Mouse (Mus musculus) liver, embryonic 12.5 days (tissue): ENCODE results near the gene Zfp82. TPM values are rescaled to one million over a fixed set of nuclear protein-coding genes. Genes with fewer than 3 reads are reported as not detected.
A peak's percentile ranks its signal among the peaks of the same experiment; 100 is the strongest.

Experiments
- ATAC-seq: fragments of 200-750 bp; cut with Nextera tagmentation; 2 replicates; pipeline ENCODE4 v1.8.0; 2017; ENCODE audit warnings: moderate number of reproducible peaks, mild to moderate bottlenecking, moderate library complexity
- H3K27ac ChIP-seq: fragments of 300-500 bp; sonication (generic); 2 replicates; pipeline ENCODE4 v1.5.1; 2016; ENCODE audit warnings: mild to moderate bottlenecking
- H3K27me3 ChIP-seq: fragments of 300-500 bp; sonication (generic); replicated peaks from 2 replicates; pipeline ENCODE4 v1.6.1; 2016; ENCODE audit warnings: mild to moderate bottlenecking, moderate library complexity
- H3K36me3 ChIP-seq: fragments of 300-500 bp; sonication (generic); 2 replicates; pipeline ENCODE4 v1.6.1; 2016; ENCODE audit warnings: mild to moderate bottlenecking, moderate library complexity
- H3K4me1 ChIP-seq: fragments of 300-500 bp; sonication (generic); 2 replicates; pipeline ENCODE4 v1.6.1; 2016
- H3K4me2 ChIP-seq: fragments of 300-500 bp; sonication (generic); 2 replicates; pipeline ENCODE4 v1.6.1; 2016; ENCODE audit warnings: mild to moderate bottlenecking, moderate library complexity
- H3K4me3 ChIP-seq: fragments of 300-500 bp; sonication (generic); 2 replicates; pipeline ENCODE4 v1.5.1; 2016; ENCODE audit warnings: mild to moderate bottlenecking, moderate library complexity
- H3K9ac ChIP-seq: fragments of 300-500 bp; sonication (generic); 2 replicates; pipeline ENCODE4 v1.6.1; 2016; ENCODE audit warnings: mild to moderate bottlenecking, moderate library complexity
- H3K9me3 ChIP-seq: fragments of 300-500 bp; sonication (generic); replicated peaks from 2 replicates; pipeline ENCODE4 v1.6.1; 2016; ENCODE audit warnings: mild to moderate bottlenecking, moderate library complexity
- WGBS: fragments of 180-500 bp; shearing (Covaris S2); methylation state at CpG from one replicate; pipeline ENCODE4 v1.1.7; 2016; ENCODE audit not compliant: insufficient replicate concordance; 5-methylcytosine and 5-hydroxymethylcytosine counted together
- polyA plus RNA-seq: library from polyadenylated mRNA; unstranded; fragments of >200 nt; fragmentation: Nextera tagmentation; extraction: Ambion mirVana; gene quantifications from 2 replicates; pipeline ENCODE4 v1.2.1, GENCODE M21; 2016

The Zfp82 gene
- polyA plus RNA-seq, 1 experiment from 2014 or later, result 1.8 TPM

DNA sequence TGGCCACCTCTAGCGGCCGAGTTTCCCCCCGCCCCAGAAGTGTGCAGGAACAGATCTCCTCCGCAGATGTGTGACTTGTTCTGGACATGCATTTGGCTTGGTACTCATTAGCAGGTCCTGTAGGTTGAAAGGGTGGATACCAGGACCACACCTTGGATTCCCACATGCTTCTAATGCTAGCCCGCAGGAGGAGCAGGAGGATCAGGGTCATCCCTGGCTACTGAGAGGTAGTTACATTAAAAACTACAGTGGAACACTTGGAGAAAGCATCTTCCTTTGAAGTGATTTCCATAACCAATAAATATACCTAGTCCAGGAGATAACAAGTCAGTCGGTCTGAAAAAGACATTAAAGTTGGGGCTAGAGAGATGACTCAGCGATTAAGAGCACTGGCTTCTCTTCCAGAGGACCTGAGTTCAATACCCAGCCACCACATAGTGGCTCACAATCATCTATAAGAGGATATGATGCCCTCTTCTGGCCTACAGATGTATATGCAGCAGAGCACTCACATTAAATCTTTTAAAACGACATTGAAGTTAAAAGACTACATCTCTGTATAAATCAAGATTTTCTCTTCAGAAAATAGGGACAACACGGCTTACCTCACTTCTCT is 18.4 kb upstream of the Zfp82 start:
- peak overlapping the region; percentile 78 for H3K27ac ChIP-seq
- H3K9ac ChIP-seq, result peak overlapping the region; percentile 76; the same call in 1 of the 2 replicates

DNA sequence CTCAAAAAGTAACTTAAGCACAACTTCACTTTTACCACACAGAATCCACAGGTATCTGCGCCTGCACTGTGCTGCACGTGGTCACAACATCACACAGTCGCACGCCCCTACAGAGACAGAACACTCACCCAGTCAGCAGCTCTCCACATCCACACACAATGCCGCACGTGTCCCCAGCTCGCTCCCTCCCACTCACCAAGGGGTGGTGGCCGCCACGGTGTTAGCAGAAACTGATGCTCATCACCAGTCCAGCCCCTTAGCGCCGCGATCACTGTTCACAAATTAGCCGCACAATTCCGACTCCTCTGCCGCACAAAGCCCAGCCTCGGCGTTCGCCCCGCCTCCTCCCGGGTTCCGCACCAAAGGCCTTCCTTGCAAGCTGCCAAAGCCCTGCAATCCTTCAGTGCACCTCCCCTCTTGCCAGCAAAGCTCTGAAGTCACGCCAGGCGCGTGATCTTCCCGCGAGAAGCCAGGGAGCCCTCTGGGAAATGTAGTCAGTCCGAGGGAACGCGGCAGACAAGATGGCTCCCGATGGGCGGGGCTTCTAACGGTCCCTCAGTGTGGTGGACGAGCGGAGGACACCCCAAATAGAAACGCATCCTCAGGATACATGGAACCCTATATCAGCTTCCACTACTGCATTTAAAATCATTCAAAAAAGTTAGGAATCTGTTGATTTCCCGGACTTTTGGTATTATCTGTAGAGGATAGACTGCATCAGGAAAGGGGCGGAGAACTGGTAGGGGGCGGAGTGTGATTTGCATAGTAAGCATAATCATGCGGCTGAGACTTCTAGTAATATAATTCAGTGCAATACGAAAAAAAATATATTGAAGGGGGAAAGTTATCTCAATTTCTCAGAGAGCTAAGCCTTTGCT is 17.6 kb upstream of the Zfp82 start, which contains the start of the genes Gm26920 and Zfp566:
Gene Gm26920 (minus strand): TSS at position 319 of the 878 bp plus-strand sequence.
Gene Zfp566 (minus strand): TSS at position 436 of the 878 bp plus-strand sequence.
- Histone ChIP-seq H3K4me2 (peak within 1 kb of the TSS; percentile 87), H3K27ac (peak within 1 kb of the TSS; percentile 78), H3K27me3 (no peaks in the 10 kb centered on the region), H3K9ac (peak within 1 kb of the TSS; percentile 76), H3K36me3 (peaks cover 17% of the 10 kb centered on the region), H3K4me1 (peaks cover 39% of the 10 kb centered on the region), H3K9me3 (no peaks in the 10 kb centered on the region), H3K4me3 (peak within 1 kb of the TSS; percentile 66)
- peak; percentile 93 for ATAC-seq
- WGBS, result under 1% methylated on average over 40 of the region's 40 CpGs

More for the DNA sequence above, 18.4 kb upstream of the Zfp82 start:
- Histone ChIP-seq H3K9me3 (no peaks in the 10 kb centered on the region), H3K4me1 (peaks cover 45% of the 10 kb centered on the region), H3K36me3 (peaks cover 10% of the 10 kb centered on the region), H3K27me3 (no peaks in the 10 kb centered on the region), H3K4me2 (peak overlapping the region; percentile 87), H3K4me3 (peak overlapping the region; percentile 66)
- WGBS, result 7% methylated on average over 9 of the region's 9 CpGs
- ATAC-seq, result no peak

DNA sequence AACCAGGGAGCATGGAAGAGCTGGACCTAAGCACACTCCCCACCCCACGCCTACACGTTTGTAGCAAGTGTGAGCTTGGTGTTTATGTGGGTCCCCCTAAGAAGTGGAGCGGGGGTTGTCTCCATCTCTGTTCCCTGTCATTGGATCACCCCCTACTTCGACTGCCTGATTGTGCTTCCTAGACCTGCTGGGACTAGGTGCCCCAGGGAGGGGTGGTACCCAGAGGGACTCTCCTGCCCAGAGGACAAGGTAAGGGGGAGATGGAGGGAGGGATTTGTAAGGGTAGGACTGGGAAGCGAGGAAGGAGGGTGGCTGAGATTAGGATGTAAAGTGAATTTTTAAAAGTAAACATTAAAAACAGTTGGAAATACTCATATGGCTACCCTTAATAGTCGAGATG is 16.7 kb upstream of the Zfp82 start:
- H3K4me2 ChIP-seq, result peak overlapping the region; percentile 87
- WGBS, result 19% methylated on average over 6 of the region's 6 CpGs
- no peaks in the 10 kb centered on the region for H3K27me3 ChIP-seq
- peak overlapping the region; percentile 76 for H3K9ac ChIP-seq
- H3K4me1 ChIP-seq, result peaks cover 38% of the 10 kb centered on the region
- no peaks in the 10 kb centered on the region for H3K9me3 ChIP-seq
- H3K36me3 ChIP-seq, result peaks cover 27% of the 10 kb centered on the region
- H3K27ac ChIP-seq, result no peak overlapping the region
- peak overlapping the region; percentile 66 for H3K4me3 ChIP-seq
- no peak for ATAC-seq

DNA sequence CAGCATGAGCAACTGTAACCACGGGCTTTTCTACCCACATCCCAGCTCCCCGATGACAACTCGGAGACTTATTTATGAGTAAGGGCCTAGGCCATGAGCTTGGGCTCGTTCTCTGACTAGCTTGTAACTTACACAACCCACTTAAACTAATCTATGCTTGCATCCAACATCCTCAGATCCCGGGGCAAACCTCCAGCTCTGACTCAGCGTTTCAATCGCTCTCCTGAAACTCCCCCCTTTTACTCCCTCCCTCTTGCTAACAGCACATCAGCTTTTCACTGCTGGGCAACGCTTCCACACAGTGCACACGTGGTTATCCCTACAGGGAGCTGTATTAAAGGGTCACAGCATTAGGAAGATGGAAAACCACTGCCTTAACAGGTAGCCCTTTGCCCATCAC is 13.8 kb upstream of the Zfp82 start:
- 76% methylated on average over 9 of the region's 9 CpGs for WGBS
- no peaks in the 10 kb centered on the region for H3K27me3 ChIP-seq
- no peak overlapping the region for H3K27ac ChIP-seq
- H3K4me1 ChIP-seq, result peaks cover 27% of the 10 kb centered on the region
- ATAC-seq, result no peak
- no peak overlapping the region for H3K4me2 ChIP-seq
- H3K9ac ChIP-seq, result no peak overlapping the region
- peaks cover 44% of the 10 kb centered on the region for H3K36me3 ChIP-seq
- no peaks in the 10 kb centered on the region for H3K9me3 ChIP-seq
- no peak overlapping the region for H3K4me3 ChIP-seq

DNA sequence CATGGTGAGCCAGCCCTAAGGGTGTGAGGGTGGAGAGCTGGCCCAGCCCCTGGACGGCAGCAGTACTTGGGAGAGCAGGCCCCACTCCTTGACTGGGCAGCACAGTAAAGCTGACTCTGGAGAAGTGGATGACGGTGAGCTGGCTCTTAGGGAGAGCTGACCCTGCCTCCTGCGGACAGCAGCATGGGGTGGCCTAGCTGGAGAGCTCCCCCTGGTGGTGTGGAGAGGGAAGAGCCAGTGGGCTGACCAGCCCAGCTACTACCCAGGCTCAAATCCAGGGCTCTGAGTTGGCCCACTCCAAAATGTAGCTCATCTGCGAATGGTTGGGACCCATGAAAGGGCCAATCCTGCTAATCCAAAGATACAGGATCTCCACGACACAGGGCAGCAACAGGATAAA is 8.1 kb downstream of the Zfp82 start:
- peaks cover 48% of the 10 kb centered on the region for H3K36me3 ChIP-seq
- no peak overlapping the region for H3K27ac ChIP-seq
- H3K4me1 ChIP-seq, result no peaks in the 10 kb centered on the region
- no peak overlapping the region for H3K4me3 ChIP-seq
- H3K4me2 ChIP-seq, result no peak overlapping the region
- no peak for ATAC-seq
- WGBS, result 81% methylated on average over 5 of the region's 5 CpGs
- H3K9me3 ChIP-seq, result no peaks in the 10 kb centered on the region
- H3K9ac ChIP-seq, result no peak overlapping the region
- no peaks in the 10 kb centered on the region for H3K27me3 ChIP-seq

DNA sequence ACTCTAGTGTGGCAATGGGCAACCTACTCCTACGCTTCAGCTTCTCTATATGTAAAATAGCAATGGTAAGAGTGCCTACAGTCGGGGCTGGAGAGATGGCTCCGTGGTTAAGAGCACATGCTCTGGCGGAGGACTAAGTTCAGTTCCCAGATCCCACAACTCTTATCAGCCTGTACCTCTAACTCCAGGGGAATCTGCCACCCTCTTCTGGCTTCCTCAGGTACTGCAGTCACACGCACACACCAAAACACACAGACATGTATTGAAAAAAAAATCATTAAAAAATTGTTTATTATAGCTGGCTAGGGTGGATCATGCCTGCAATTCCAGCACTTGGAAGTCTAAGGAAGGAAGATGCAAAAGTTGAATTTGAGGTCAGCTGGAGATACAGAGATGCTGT is 10.2 kb downstream of the Zfp82 start:
- H3K27ac ChIP-seq, result no peak overlapping the region
- no peaks in the 10 kb centered on the region for H3K4me1 ChIP-seq
- no peak overlapping the region for H3K4me2 ChIP-seq
- WGBS, result 69% methylated on average over 5 of the region's 5 CpGs
- no peak overlapping the region for H3K4me3 ChIP-seq
- peaks cover 52% of the 10 kb centered on the region for H3K36me3 ChIP-seq
- H3K27me3 ChIP-seq, result no peaks in the 10 kb centered on the region
- no peaks in the 10 kb centered on the region for H3K9me3 ChIP-seq
- H3K9ac ChIP-seq, result no peak overlapping the region
- ATAC-seq, result no peak

DNA sequence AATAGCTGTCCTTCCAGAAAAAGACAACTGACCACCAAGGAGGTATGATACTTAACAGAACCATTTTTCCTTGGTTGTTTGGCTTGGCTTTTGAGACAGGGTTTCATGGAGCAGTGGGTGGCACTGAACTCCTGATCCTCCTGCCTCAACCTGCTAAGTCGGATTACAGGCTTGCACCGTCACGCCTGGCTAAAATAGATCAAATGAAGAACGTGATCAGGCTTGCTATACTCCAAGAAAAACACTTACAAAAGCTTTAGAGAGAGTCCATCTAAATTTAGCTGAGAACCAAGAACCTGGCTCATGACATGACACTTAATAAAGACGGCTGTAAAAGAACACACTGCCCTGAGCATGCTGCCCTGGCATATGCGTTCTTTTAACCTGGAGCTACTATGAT is 12.4 kb downstream of the Zfp82 start:
- no peak overlapping the region for H3K27ac ChIP-seq
- H3K36me3 ChIP-seq, result peaks cover 61% of the 10 kb centered on the region
- no peaks in the 10 kb centered on the region for H3K4me1 ChIP-seq
- no peak for ATAC-seq
- 83% methylated on average over 6 of the region's 6 CpGs for WGBS
- H3K4me3 ChIP-seq, result no peak overlapping the region
- no peaks in the 10 kb centered on the region for H3K27me3 ChIP-seq
- H3K9ac ChIP-seq, result no peak overlapping the region
- H3K4me2 ChIP-seq, result no peak overlapping the region
- no peaks in the 10 kb centered on the region for H3K9me3 ChIP-seq

DNA sequence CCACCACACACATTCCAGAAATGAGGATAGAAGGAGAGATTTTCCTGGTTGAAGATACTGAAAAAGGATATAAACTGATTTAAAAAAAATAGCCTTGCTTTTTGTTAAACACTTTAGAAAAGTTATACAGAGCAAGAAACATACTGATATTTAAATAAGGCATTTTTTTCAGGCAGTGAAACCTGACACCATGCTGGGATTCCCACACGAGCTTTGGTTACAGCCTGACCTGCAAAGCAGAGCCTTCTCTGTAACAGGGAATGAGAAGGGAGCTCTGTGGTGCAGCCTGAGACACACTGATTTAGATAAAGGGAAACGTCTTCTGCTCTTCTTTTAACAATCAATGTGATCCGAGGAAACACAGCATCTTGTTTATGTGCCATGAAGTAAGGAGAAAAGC is 19.1 kb downstream of the Zfp82 start:
- peaks cover 24% of the 10 kb centered on the region for H3K36me3 ChIP-seq
- no peak overlapping the region for H3K27ac ChIP-seq
- WGBS, result 21% methylated on average over 3 of the region's 3 CpGs
- no peaks in the 10 kb centered on the region for H3K9me3 ChIP-seq
- no peak overlapping the region for H3K4me2 ChIP-seq
- no peak overlapping the region for H3K4me3 ChIP-seq
- H3K9ac ChIP-seq, result no peak overlapping the region
- no peaks in the 10 kb centered on the region for H3K27me3 ChIP-seq
- H3K4me1 ChIP-seq, result peaks cover 15% of the 10 kb centered on the region
- no peak for ATAC-seq

DNA sequence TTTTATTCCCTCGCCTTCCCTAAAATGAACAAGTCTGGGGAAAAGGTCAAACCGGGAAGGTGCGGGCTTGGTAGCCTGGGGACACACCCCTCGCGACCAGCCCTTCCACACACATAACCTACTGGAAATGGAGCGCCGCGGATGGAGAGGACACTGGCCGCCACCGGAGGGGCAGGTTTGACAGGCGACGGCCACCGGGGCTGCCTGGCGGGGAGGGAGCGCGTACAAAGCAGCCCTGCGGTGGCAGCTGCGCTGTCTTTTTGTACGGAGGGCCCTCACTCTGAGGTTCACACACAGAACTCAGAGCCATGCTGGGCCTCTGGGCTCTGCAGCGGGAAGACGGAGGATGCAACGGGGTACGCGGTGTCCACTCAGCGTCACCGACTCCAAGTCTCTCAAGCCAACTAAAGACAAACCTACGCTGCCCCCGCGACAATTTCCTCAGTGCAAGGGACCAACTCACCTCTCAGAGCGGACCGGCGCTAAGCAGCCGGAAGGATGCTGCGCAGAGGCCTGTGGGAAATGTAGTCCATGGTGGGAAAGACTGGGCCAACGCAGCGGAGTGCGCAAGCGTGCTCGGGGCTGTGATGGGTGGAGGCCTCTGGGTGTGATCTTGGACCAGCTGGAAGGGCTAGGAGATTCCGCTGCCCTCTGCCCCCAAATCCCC is 21.7 kb downstream of the Zfp82 start, which contains the start of gene Zfp14:
Gene Zfp14 (minus strand): TSS at position 499 of the 667 bp plus-strand sequence.
- peak; percentile 99 for ATAC-seq
- Histone ChIP-seq H3K4me1 (peaks cover 15% of the 10 kb centered on the region), H3K9me3 (no peaks in the 10 kb centered on the region), H3K27ac (peak within 1 kb of the TSS; percentile 60), H3K4me3 (peak within 1 kb of the TSS; percentile 78), H3K27me3 (no peaks in the 10 kb centered on the region), H3K36me3 (peaks cover 6% of the 10 kb centered on the region; the same call in 1 of the 2 replicates), H3K9ac (peak within 1 kb of the TSS; percentile 74), H3K4me2 (peak within 1 kb of the TSS; percentile 97)
- WGBS, result under 1% methylated on average over 40 of the region's 40 CpGs

DNA sequence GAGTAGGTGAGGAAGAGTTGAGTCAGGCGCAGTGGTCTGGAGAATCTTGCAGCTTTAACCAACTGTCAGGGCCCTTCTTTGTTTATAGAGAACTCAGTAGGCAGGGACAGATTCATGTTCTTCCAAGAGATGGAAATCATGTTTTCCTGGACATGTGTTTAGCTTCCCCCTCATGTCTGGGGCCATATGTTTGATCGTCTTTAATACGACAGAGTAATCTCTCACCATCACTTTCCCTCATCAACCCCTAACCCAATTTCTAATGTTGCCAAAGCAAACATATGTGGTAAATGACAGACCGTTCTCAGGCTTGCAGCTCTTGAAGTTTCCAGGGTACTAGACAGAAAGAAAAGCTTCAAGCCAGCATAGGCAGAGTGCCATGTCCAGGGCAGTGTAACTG is 24.6 kb downstream of the Zfp82 start:
- Histone ChIP-seq H3K27ac (no peak overlapping the region), H3K36me3 (no peaks in the 10 kb centered on the region), H3K4me1 (peaks cover 15% of the 10 kb centered on the region), H3K9me3 (no peaks in the 10 kb centered on the region), H3K4me3 (no peak overlapping the region), H3K9ac (no peak overlapping the region; the same call in 1 of the 2 replicates), H3K27me3 (no peaks in the 10 kb centered on the region), H3K4me2 (no peak overlapping the region)
- no peak for ATAC-seq
- WGBS, result 79% methylated on average over 4 of the region's 4 CpGs

DNA sequence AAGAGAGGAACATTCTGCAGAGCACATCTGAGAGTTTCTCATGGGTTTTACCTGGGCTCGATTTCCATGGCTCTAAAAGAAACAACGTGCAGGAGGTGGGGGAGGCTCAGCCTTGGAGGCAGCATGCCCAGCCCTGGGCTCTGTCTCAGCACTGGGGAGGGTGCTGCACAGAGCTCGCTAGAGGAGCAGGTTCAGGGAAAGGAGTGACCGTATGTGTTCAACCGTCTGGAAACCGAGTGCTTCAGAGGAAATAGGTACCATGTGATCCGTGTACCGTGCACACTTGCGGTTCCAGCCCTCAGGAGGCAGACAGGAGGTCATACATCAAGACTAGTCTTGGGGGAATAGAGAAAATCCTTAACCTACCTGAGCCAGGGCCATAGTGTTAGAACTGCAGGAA is 28.3 kb downstream of the Zfp82 start:
- no peak for ATAC-seq

DNA sequence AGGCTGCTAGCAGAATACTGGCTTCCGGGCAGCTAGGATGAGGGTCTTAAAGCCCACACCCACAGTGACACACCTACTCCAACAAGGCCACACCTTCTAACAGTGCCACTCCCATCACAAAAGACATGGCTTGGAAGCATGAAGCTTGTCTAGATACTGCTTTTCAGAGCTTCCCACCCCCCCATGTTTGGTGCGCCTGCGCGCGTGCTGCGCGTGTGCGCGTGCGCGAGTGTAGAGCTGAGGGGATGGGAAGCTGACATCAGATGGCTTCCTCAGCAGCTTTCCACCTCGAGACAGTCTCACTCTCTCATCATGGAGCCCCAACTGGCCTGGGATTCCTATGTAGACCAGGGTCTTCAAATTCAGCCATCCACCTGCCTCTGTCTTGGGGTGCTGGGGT is 38.4 kb downstream of the Zfp82 start:
- H3K27me3 ChIP-seq, result no peaks in the 10 kb centered on the region
- no peak for ATAC-seq
- no peak overlapping the region for H3K9ac ChIP-seq
- no peaks in the 10 kb centered on the region for H3K4me1 ChIP-seq
- no peak overlapping the region for H3K4me2 ChIP-seq
- WGBS, result 86% methylated on average over 12 of the region's 12 CpGs
- no peak overlapping the region for H3K4me3 ChIP-seq
- H3K27ac ChIP-seq, result no peak overlapping the region
- H3K36me3 ChIP-seq, result 0 out of 2 replicates have a peak, but pooled peaks cover 8% of the 10 kb centered on the region
- H3K9me3 ChIP-seq, result no peaks in the 10 kb centered on the region

More for the DNA sequence above, 28.3 kb downstream of the Zfp82 start:
- H3K36me3 ChIP-seq, result no peaks in the 10 kb centered on the region
- H3K4me2 ChIP-seq, result no peak overlapping the region
- no peak overlapping the region for H3K4me3 ChIP-seq
- H3K27me3 ChIP-seq, result no peaks in the 10 kb centered on the region
- no peaks in the 10 kb centered on the region for H3K9me3 ChIP-seq
- no peak overlapping the region for H3K9ac ChIP-seq
- no peak overlapping the region for H3K27ac ChIP-seq
- 52% methylated on average over 9 of the region's 9 CpGs for WGBS
- H3K4me1 ChIP-seq, result no peaks in the 10 kb centered on the region
